Mouse (Mus musculus): ENCODE data around the gene Psmg1. TPM values are rescaled to one million over a fixed set of nuclear protein-coding genes. Genes with fewer than 3 reads are reported as not detected.

The Psmg1 gene
- polyA plus RNA-seq, 1 experiment, result 11.0 TPM

GRCm38 (mm10) chr16:95935495-95935961, 55.2 kb downstream of the Psmg1 start:
- Histone ChIP-seq H3K4me1 (ENCODE audit: control insufficient read depth, insufficient read depth, low read length) (no peaks in the 10 kb centered on the region; the same call in 1 of the 2 replicates), H3K4me3 (replicated peaks; ENCODE audit: extremely low read depth, low read depth, low read length) (no peak overlapping the region)
- 46% methylated on average over 6 of the region's 6 CpGs for WGBS
- TF ChIP-seq POLR2A (IDR thresholded peaks at IDR 0.05; ENCODE audit: borderline replicate concordance, extremely low read depth, low read depth, low read length) (no peak), CTCF (IDR thresholded peaks at IDR 0.05; ENCODE audit: insufficient read depth, low read length) (no peak)
- DNase-seq, result no peak

- 62% methylated on average over 6 of the region's 6 CpGs for WGBS
- Histone ChIP-seq H3K4me3 (replicated peaks; ENCODE audit: extremely low read depth, low read depth, low read length) (no peak overlapping the region), H3K4me1 (ENCODE audit: control insufficient read depth, insufficient read depth, low read length) (peaks cover 10% of the 10 kb centered on the region)
- no peak for TF ChIP-seq CTCF (IDR thresholded peaks at IDR 0.05; ENCODE audit: insufficient read depth, low read length)
- TF ChIP-seq POLR2A (IDR thresholded peaks at IDR 0.05; ENCODE audit: borderline replicate concordance, extremely low read depth, low read depth, low read length), result no peak
- DNase-seq, result no peak
These were observed 57.9 kb downstream of the Psmg1 start for GRCm38 (mm10) chr16:95932860-95933259.

DNA sequence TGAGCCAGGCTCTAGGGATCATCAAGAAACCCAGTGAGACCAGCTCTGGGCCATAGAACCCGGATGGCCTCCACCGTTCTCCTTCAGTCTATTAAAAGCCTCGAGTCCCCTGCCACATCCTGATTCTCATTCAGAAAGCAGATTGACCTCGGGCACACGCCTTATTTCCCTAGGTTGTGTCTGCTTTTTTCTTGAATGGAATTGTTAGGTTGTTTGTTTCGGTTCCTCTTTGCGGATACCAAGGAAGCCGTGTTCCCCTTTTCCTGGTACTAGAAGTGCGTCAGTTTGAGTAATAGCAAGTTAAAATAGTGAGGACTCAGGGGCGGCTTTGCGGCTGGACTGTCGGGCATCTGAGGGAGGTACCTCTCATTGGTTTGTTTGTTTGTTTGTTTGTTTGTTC, 59.3 kb downstream of the Psmg1 start:
- no peak for TF ChIP-seq POLR2A (IDR thresholded peaks at IDR 0.05; ENCODE audit: borderline replicate concordance, extremely low read depth, low read depth, low read length)
- no peak for TF ChIP-seq CTCF (IDR thresholded peaks at IDR 0.05; ENCODE audit: insufficient read depth, low read length)
- Histone ChIP-seq H3K4me3 (replicated peaks; ENCODE audit: extremely low read depth, low read depth, low read length) (no peak overlapping the region), H3K4me1 (ENCODE audit: control insufficient read depth, insufficient read depth, low read length) (peaks cover 10% of the 10 kb centered on the region)
- DNase-seq, result no peak
- WGBS, result 55% methylated on average over 12 of the region's 12 CpGs

Other genes with a start within 250 kb of the Psmg1 start
- gene Brwd1, start 91.6 kb upstream of the Psmg1 start, polyA plus RNA-seq (2012; rRNA removed), result 24.5 and 27.4 TPM in 2 replicates
- 27.4 and 38.0 TPM in 2 replicates for gene Hmgn1, start 136.8 kb upstream of the Psmg1 start, polyA plus RNA-seq (2012; rRNA removed)
- 81.5 and 84.8 TPM in 2 replicates for gene Wrb, start 154.4 kb upstream of the Psmg1 start, polyA plus RNA-seq (2012; rRNA removed)
- 0.91 and 1.0 TPM in 2 replicates for gene Lca5l, start 201.3 kb upstream of the Psmg1 start, polyA plus RNA-seq (2012; rRNA removed)
- gene Sh3bgr, start 209.5 kb upstream of the Psmg1 start, polyA plus RNA-seq (2012; rRNA removed), result 8.4 and 18.2 TPM in 2 replicates
- gene B3galt5, start 244.8 kb upstream of the Psmg1 start, polyA plus RNA-seq (2012; rRNA removed), result 0.35 TPM in 1 of 2 replicates, not detected in the other